Mouse (Mus musculus): ENCODE measurements around the gene Ppp1r36. TPM values are rescaled to one million over a fixed set of nuclear protein-coding genes. Genes with fewer than 3 reads are reported as not detected.

Gene Ppp1r36
- polyA plus RNA-seq, 1 experiment from 2014 or later = 0.75 TPM

DNA sequence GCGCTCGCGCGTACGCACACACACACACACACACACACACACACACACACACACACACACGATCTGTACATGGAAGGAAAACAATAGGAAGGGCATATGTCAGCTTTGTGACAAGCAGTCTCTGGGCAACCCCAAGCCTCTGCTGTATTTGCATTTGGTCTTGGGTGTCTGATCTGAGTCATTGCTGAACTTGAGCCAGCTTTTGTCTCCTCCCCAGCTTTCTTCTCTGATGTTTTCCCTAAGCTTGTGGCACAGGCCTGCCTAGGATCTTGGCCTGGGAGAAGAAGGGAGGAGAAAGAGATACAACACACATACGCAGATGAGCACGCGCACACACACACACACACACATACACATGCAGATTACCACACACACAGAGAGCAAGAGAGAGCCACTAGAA is 46.1 kb downstream of the Ppp1r36 start:
- WGBS = 93% methylated on average over 9 of the region's 9 CpGs
- no peak for ATAC-seq (ENCODE audit: low FRiP score, low read depth)
- Histone ChIP-seq H3K27me3 (replicated peaks) (no peaks in the 10 kb centered on the region), H3K4me3 (no peak overlapping the region), H3K9ac (no peak overlapping the region), H3K4me1 (no peaks in the 10 kb centered on the region; the same call in 1 of the 2 replicates), H3K9me3 (no peaks in the 10 kb centered on the region), H3K36me3 (no peaks in the 10 kb centered on the region), H3K4me2 (replicated peaks) (no peak overlapping the region), H3K27ac (no peak overlapping the region)

DNA sequence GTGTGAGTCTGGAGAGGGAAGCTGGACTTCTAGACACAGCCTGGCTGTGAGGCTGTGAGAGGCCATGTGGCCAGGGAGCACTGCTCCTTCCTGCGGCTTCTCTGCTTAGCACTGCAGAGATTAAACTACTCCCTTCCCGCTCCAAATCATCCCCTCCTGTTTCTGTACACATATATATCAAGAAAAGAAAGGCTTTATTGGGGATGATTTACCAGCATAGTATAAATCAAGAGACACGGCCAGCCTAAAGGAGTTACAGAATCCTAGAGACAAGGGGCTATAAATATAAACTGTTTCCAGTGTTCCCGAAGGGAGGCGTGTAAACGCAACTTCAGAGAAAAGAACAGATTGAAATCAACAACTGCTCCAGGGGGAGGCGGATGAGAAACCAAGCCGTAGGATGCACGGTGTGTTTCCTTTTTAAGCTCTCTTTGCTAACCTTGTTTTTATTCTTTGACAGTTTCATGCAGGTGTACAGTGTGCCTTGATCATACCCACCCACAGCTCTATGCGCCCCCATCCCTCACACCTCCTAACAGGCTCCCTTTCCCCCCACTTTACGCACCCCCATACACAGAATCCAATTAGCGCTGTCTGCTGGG is 47.4 kb downstream of the Ppp1r36 start:
- no peak overlapping the region for H3K4me3 ChIP-seq
- H3K9me3 ChIP-seq = no peaks in the 10 kb centered on the region
- 40% methylated on average over 12 of the region's 12 CpGs for WGBS
- H3K4me1 ChIP-seq = no peaks in the 10 kb centered on the region; the same call in 1 of the 2 replicates
- no peak overlapping the region for H3K27ac ChIP-seq
- H3K9ac ChIP-seq = no peak overlapping the region
- no peaks in the 10 kb centered on the region for H3K27me3 ChIP-seq (replicated peaks)
- H3K4me2 ChIP-seq (replicated peaks) = 0 out of 2 replicates have a peak overlapping the region, but pooled peaks have one; percentile 1
- ATAC-seq (ENCODE audit: low FRiP score, low read depth) = peak; percentile 50; the same call in 1 of the 2 replicates
- H3K36me3 ChIP-seq = no peaks in the 10 kb centered on the region

DNA sequence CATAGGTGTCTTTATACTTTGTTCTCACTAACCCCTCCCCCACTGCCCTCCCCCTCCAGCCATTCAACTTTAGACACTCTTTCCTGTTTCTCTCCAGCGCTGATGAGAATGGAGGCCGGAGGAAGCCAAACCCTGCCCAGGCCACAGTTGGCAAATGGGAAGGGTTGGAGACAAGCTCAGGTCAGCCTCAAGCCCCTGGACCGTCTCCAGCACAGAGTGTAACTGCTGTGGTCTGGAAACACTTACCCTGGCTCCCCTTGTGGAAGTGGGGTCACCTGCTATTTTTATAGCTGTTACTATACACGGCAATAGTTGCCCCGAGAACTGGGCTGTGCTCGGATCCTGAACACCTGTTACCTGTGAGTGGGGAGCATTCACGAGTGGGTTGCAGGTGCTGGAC is 49.3 kb downstream of the Ppp1r36 start:
- Histone ChIP-seq H3K27ac (no peak overlapping the region), H3K9me3 (no peaks in the 10 kb centered on the region), H3K4me2 (replicated peaks) (no peak overlapping the region), H3K9ac (no peak overlapping the region), H3K4me3 (no peak overlapping the region), H3K4me1 (no peaks in the 10 kb centered on the region; the same call in 1 of the 2 replicates), H3K36me3 (no peaks in the 10 kb centered on the region), H3K27me3 (replicated peaks) (no peaks in the 10 kb centered on the region)
- WGBS = 84% methylated on average over 7 of the region's 7 CpGs
- ATAC-seq (ENCODE audit: low FRiP score, low read depth) = no peak

- no peak overlapping the region for H3K4me3 ChIP-seq
- ATAC-seq (ENCODE audit: low FRiP score, low read depth) = no peak
- H3K4me1 ChIP-seq = no peaks in the 10 kb centered on the region; the same call in 1 of the 2 replicates
- no peak overlapping the region for H3K9ac ChIP-seq
- no peaks in the 10 kb centered on the region for H3K9me3 ChIP-seq
- H3K27ac ChIP-seq = no peak overlapping the region
- 61% methylated on average over 7 of the region's 7 CpGs for WGBS
- H3K27me3 ChIP-seq (replicated peaks) = no peaks in the 10 kb centered on the region
- no peak overlapping the region for H3K4me2 ChIP-seq (replicated peaks)
- no peaks in the 10 kb centered on the region for H3K36me3 ChIP-seq
These were observed 49.9 kb downstream of the Ppp1r36 start for GRCm38 (mm10) chr12:76467256-76467655.

- no peak overlapping the region for H3K27ac ChIP-seq
- no peak overlapping the region for H3K9ac ChIP-seq
- H3K4me1 ChIP-seq = no peaks in the 10 kb centered on the region
- no peak for ATAC-seq (ENCODE audit: low FRiP score, low read depth)
- no peaks in the 10 kb centered on the region for H3K27me3 ChIP-seq (replicated peaks)
- WGBS = 7% methylated on average over 4 of the region's 4 CpGs
- H3K9me3 ChIP-seq = no peaks in the 10 kb centered on the region
- no peaks in the 10 kb centered on the region for H3K36me3 ChIP-seq
- H3K4me3 ChIP-seq = no peak overlapping the region
- no peak overlapping the region for H3K4me2 ChIP-seq (replicated peaks)
These were observed 54.7 kb downstream of the Ppp1r36 start for GRCm38 (mm10) chr12:76472046-76472445.

DNA sequence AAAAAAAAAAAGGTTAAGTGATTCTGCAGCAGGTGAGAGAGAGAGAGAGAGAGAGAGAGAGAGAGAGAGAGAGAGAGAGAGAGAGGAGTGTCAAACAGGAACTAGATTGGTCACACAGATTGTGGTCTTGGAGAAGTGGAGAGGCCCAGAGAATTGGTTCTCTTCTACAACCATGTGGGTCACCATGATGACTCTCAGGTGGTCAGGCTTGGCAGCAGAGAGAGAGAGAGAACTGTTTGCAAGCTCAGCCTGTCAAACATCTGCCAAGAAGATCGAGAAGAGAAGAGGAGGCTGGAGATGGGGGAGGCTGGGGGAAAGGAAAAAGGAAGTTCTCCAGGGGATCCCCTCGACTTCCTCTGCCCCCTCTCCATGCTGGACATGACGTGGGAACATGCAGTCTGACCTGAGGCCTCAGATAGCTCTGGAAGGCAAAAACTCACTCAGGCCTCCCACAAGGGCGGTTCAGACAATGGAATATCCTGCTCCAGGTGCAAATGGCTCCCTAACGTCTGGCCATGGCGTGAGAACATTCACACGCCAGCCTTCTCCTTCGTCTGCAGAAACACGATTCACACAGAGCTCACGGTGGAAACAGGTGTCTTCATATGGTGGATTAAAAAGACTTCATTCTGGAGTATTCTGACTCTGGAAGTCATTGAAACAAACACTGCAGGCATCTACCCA is 56.4 kb downstream of the Ppp1r36 start:
- Histone ChIP-seq H3K36me3 (no peaks in the 10 kb centered on the region), H3K9ac (no peak overlapping the region), H3K4me3 (no peak overlapping the region), H3K27ac (no peak overlapping the region), H3K27me3 (replicated peaks) (no peaks in the 10 kb centered on the region), H3K4me2 (replicated peaks) (no peak overlapping the region), H3K4me1 (peaks cover 9% of the 10 kb centered on the region; the same call in 1 of the 2 replicates), H3K9me3 (no peaks in the 10 kb centered on the region)
- ATAC-seq (ENCODE audit: low FRiP score, low read depth) = no peak
- 82% methylated on average over 10 of the region's 10 CpGs for WGBS

- Histone ChIP-seq H3K27ac (no peak overlapping the region), H3K4me3 (no peak overlapping the region), H3K4me1 (peaks cover 13% of the 10 kb centered on the region; the same call in 1 of the 2 replicates), H3K4me2 (replicated peaks) (no peak overlapping the region), H3K27me3 (replicated peaks) (no peaks in the 10 kb centered on the region), H3K36me3 (no peaks in the 10 kb centered on the region), H3K9ac (no peak overlapping the region), H3K9me3 (no peaks in the 10 kb centered on the region)
- WGBS = 87% methylated on average over 8 of the region's 8 CpGs
- no peak for ATAC-seq (ENCODE audit: low FRiP score, low read depth)
These were observed 56.9 kb downstream of the Ppp1r36 start for GRCm38 (mm10) chr12:76474246-76474583.

GRCm38 (mm10) chr12:76474802-76475201 is 57.5 kb downstream of the Ppp1r36 start:
- no peaks in the 10 kb centered on the region for H3K36me3 ChIP-seq
- no peaks in the 10 kb centered on the region for H3K9me3 ChIP-seq
- H3K4me2 ChIP-seq (replicated peaks) = no peak overlapping the region
- no peak overlapping the region for H3K27ac ChIP-seq
- peaks cover 13% of the 10 kb centered on the region; the same call in 1 of the 2 replicates for H3K4me1 ChIP-seq
- no peaks in the 10 kb centered on the region for H3K27me3 ChIP-seq (replicated peaks)
- no peak overlapping the region for H3K9ac ChIP-seq
- WGBS = 57% methylated on average over 2 of the region's 2 CpGs
- no peak overlapping the region for H3K4me3 ChIP-seq
- no peak for ATAC-seq (ENCODE audit: low FRiP score, low read depth)

DNA sequence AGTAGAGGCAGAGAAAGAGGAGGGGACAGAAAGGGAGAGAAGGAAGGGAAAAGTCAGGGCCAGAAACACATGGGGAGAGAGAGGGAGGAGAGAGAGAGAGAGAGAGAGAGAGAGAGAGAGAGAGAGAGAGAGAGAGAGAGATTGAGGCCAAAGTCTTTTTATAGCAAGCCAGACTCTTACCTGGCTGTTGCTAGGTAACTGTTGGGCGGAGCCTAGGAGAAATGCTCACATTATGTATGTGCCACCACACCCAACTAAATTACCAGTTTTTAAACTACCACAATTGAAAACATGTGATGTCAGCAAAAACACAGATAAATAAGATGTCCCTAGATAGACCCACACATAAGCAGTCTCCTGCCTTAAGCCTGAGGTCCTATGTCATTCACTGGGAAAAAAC is 58.8 kb downstream of the Ppp1r36 start:
- Histone ChIP-seq H3K27ac (no peak overlapping the region), H3K9me3 (no peaks in the 10 kb centered on the region), H3K4me1 (peaks cover 13% of the 10 kb centered on the region; the same call in 1 of the 2 replicates), H3K27me3 (replicated peaks) (no peaks in the 10 kb centered on the region), H3K4me2 (replicated peaks) (no peak overlapping the region), H3K4me3 (no peak overlapping the region), H3K9ac (no peak overlapping the region), H3K36me3 (no peaks in the 10 kb centered on the region)
- 84% methylated on average over 1 of the region's 1 CpGs for WGBS
- ATAC-seq (ENCODE audit: low FRiP score, low read depth) = no peak

DNA sequence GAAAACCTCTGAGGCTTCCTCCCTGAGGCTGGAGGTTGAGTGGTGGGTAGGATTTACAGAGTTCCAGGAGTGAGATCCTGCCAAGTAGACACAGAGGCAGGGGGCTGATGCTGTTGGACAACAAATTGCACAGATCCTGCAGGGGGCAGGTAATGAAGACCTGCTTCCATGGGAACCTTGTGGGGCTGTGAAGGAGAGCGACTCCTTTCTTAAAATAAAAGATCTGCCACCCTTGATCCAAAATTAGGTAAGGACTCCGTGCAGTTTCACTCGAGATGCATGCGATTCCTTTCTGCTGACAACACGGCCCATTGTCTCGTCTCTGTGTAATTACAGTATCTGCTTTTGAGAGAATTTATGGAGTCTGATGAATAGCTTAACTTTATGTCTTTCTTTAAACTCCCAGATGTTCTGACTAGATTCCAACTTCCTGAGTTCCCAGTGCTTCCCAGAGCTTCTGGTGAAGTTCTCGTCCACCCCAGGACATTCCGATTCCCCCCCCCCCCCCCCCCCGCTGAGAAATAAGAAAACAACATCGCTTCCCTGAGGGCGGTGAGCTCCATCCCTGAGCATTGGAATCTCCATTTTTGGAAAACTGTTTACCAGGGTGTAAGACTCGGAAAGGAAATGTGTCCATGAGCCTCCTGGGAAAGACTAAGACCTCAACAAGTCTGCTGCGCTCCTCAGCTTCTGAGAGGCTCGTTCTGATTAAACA is 61.1 kb downstream of the Ppp1r36 start:
- H3K9ac ChIP-seq = no peak overlapping the region
- no peaks in the 10 kb centered on the region for H3K36me3 ChIP-seq
- no peaks in the 10 kb centered on the region for H3K27me3 ChIP-seq (replicated peaks)
- H3K4me3 ChIP-seq = no peak overlapping the region
- peaks cover 13% of the 10 kb centered on the region; the same call in 1 of the 2 replicates for H3K4me1 ChIP-seq
- 31% methylated on average over 14 of the region's 14 CpGs for WGBS
- H3K4me2 ChIP-seq (replicated peaks) = no peak overlapping the region; the same call in 1 of the 2 replicates
- no peaks in the 10 kb centered on the region for H3K9me3 ChIP-seq
- ATAC-seq (ENCODE audit: low FRiP score, low read depth) = no peak
- H3K27ac ChIP-seq = no peak overlapping the region

- Histone ChIP-seq H3K9me3 (no peaks in the 10 kb centered on the region), H3K4me3 (no peak overlapping the region), H3K9ac (no peak overlapping the region), H3K36me3 (no peaks in the 10 kb centered on the region), H3K4me1 (peaks cover 13% of the 10 kb centered on the region; the same call in 1 of the 2 replicates), H3K4me2 (replicated peaks) (no peak overlapping the region), H3K27ac (no peak overlapping the region), H3K27me3 (replicated peaks) (no peaks in the 10 kb centered on the region)
- no peak for ATAC-seq (ENCODE audit: low FRiP score, low read depth)
- WGBS = 81% methylated on average over 5 of the region's 5 CpGs
These were observed 61.8 kb downstream of the Ppp1r36 start for GRCm38 (mm10) chr12:76479174-76479573.

GRCm38 (mm10) chr12:76479836-76480495 is 62.6 kb downstream of the Ppp1r36 start:
- H3K9me3 ChIP-seq = no peaks in the 10 kb centered on the region
- no peaks in the 10 kb centered on the region for H3K36me3 ChIP-seq
- no peak overlapping the region for H3K4me3 ChIP-seq
- ATAC-seq (ENCODE audit: low FRiP score, low read depth) = no peak
- peaks cover 13% of the 10 kb centered on the region; the same call in 1 of the 2 replicates for H3K4me1 ChIP-seq
- no peak overlapping the region for H3K9ac ChIP-seq
- 87% methylated on average over 4 of the region's 4 CpGs for WGBS
- H3K27ac ChIP-seq = no peak overlapping the region
- no peak overlapping the region for H3K4me2 ChIP-seq (replicated peaks)
- no peaks in the 10 kb centered on the region for H3K27me3 ChIP-seq (replicated peaks)

All from neural tube, embryonic 12.5 days (tissue).